Mouse (Mus musculus) heart, embryonic 11.5 days (tissue): ENCODE measurements around the gene Erg. TPM values are rescaled to one million over a fixed set of nuclear protein-coding genes. Genes with fewer than 3 reads are reported as not detected.

ENCODE experiments used
- ATAC-seq: fragments of 200-750 bp; cut with Nextera tagmentation; replicated peaks from 2 replicates; pipeline ENCODE4 v1.8.0; 2017; ENCODE audit warnings: moderate library complexity; ENCODE audit not compliant: insufficient number of reproducible peaks, low FRiP score, low TSS enrichment
- H3K27ac ChIP-seq: fragments of 300-500 bp; sonication (generic); 2 replicates; pipeline ENCODE4 v1.5.1; 2014; ENCODE audit warnings: mild to moderate bottlenecking, low read depth, low read length
- H3K27me3 ChIP-seq: fragments of 300-500 bp; sonication (generic); 2 replicates; pipeline ENCODE4 v1.6.1; 2014; ENCODE audit warnings: mild to moderate bottlenecking, low read length, mixed read lengths; ENCODE audit not compliant: control insufficient read depth, insufficient read depth
- H3K36me3 ChIP-seq: fragments of 300-500 bp; sonication (generic); 2 replicates; pipeline ENCODE4 v1.6.1; 2014; ENCODE audit warnings: mild to moderate bottlenecking, low read length, moderate library complexity, mixed read lengths; ENCODE audit not compliant: control insufficient read depth, insufficient read depth
- H3K4me1 ChIP-seq: fragments of 300-500 bp; sonication (generic); 2 replicates; pipeline ENCODE4 v1.6.1; 2014; ENCODE audit warnings: low read length; ENCODE audit not compliant: control insufficient read depth, insufficient read depth
- H3K4me2 ChIP-seq: fragments of 300-500 bp; sonication (generic); 2 replicates; pipeline ENCODE4 v1.6.1; 2014; ENCODE audit warnings: mild to moderate bottlenecking, moderate library complexity
- H3K4me3 ChIP-seq: fragments of 300-500 bp; sonication (generic); 2 replicates; pipeline ENCODE4 v1.5.1; 2014; ENCODE audit warnings: low read depth, low read length
- H3K9ac ChIP-seq: fragments of 300-500 bp; sonication (generic); 2 replicates; pipeline ENCODE4 v1.6.1; 2014; ENCODE audit warnings: mild to moderate bottlenecking, low read depth, low read length, moderate library complexity
- H3K9me3 ChIP-seq: fragments of 300-500 bp; sonication (generic); replicated peaks from 2 replicates; pipeline ENCODE4 v1.6.1; 2016; ENCODE audit warnings: low read length; ENCODE audit not compliant: control insufficient read depth
- WGBS: fragments of 180-500 bp; shearing (Covaris S2); extraction: QIAGEN DNeasy Blood & Tissue Kit; methylation state at CpG from one replicate; pipeline ENCODE4 v1.1.7; 2014; ENCODE audit not compliant: insufficient replicate concordance; 5-methylcytosine and 5-hydroxymethylcytosine counted together
- polyA plus RNA-seq: library from polyadenylated mRNA; unstranded; fragments of >200 nt; fragmentation: Nextera tagmentation; extraction: Ambion mirVana; gene quantifications from 2 replicates; pipeline ENCODE4 v1.2.1, GENCODE M21; 2014

The Erg gene
- polyA plus RNA-seq, 1 experiment from 2014 or later, result 4.8 TPM

GRCm38 (mm10) chr16:95461941-95462340 lies 124.5 kb downstream of the Erg start:
- WGBS, result 82% methylated on average over 7 of the region's 7 CpGs
- no peaks in the 10 kb centered on the region for H3K36me3 ChIP-seq
- H3K27me3 ChIP-seq, result no peaks in the 10 kb centered on the region
- H3K4me3 ChIP-seq, result no peak overlapping the region
- H3K27ac ChIP-seq, result no peak overlapping the region
- no peak for ATAC-seq
- H3K4me2 ChIP-seq, result no peak overlapping the region
- no peak overlapping the region for H3K9ac ChIP-seq
- no peaks in the 10 kb centered on the region for H3K9me3 ChIP-seq
- H3K4me1 ChIP-seq, result peaks cover 9% of the 10 kb centered on the region

GRCm38 (mm10) chr16:95460336-95460735 lies 126.1 kb downstream of the Erg start:
- Histone ChIP-seq H3K27me3 (no peaks in the 10 kb centered on the region), H3K9me3 (no peaks in the 10 kb centered on the region), H3K9ac (no peak overlapping the region), H3K4me3 (no peak overlapping the region), H3K27ac (no peak overlapping the region), H3K4me1 (peaks cover 9% of the 10 kb centered on the region; the same call in 1 of the 2 replicates), H3K36me3 (no peaks in the 10 kb centered on the region), H3K4me2 (no peak overlapping the region)
- 80% methylated on average over 2 of the region's 2 CpGs for WGBS
- no peak for ATAC-seq

GRCm38 (mm10) chr16:95459325-95459691 lies 127.1 kb downstream of the Erg start:
- 0 out of 2 replicates have a peak overlapping the region, but pooled peaks have one; percentile 41 for H3K27ac ChIP-seq
- H3K36me3 ChIP-seq, result no peaks in the 10 kb centered on the region
- 0 out of 2 replicates have a peak, but pooled peaks have one; percentile 42 for ATAC-seq
- H3K9me3 ChIP-seq, result no peaks in the 10 kb centered on the region
- H3K9ac ChIP-seq, result no peak overlapping the region
- no peak overlapping the region for H3K4me2 ChIP-seq
- peaks cover 8% of the 10 kb centered on the region for H3K4me1 ChIP-seq
- 60% methylated on average over 5 of the region's 5 CpGs for WGBS
- no peaks in the 10 kb centered on the region for H3K27me3 ChIP-seq
- peak overlapping the region; percentile 35; the same call in 1 of the 2 replicates for H3K4me3 ChIP-seq

- peak overlapping the region; percentile 50 for H3K4me2 ChIP-seq
- H3K4me3 ChIP-seq, result peak overlapping the region; percentile 35
- H3K9ac ChIP-seq, result peak overlapping the region; percentile 67
- ATAC-seq, result no peak
- H3K4me1 ChIP-seq, result peaks cover 4% of the 10 kb centered on the region
- 62% methylated on average over 17 of the region's 17 CpGs for WGBS
- H3K27me3 ChIP-seq, result no peaks in the 10 kb centered on the region
- no peaks in the 10 kb centered on the region for H3K36me3 ChIP-seq
- H3K27ac ChIP-seq, result peak overlapping the region; percentile 41; the same call in 1 of the 2 replicates
- no peaks in the 10 kb centered on the region for H3K9me3 ChIP-seq
Measured at GRCm38 (mm10) chr16:95458590-95459324, 127.6 kb downstream of the Erg start.

GRCm38 (mm10) chr16:95457006-95457405 lies 129.4 kb downstream of the Erg start:
- WGBS, result 58% methylated on average over 3 of the region's 3 CpGs
- no peak overlapping the region for H3K27ac ChIP-seq
- H3K27me3 ChIP-seq, result no peaks in the 10 kb centered on the region
- no peaks in the 10 kb centered on the region for H3K9me3 ChIP-seq
- H3K4me1 ChIP-seq, result peaks cover 3% of the 10 kb centered on the region; the same call in 1 of the 2 replicates
- peak overlapping the region; percentile 35 for H3K4me3 ChIP-seq
- peak overlapping the region; percentile 0 for H3K9ac ChIP-seq
- no peaks in the 10 kb centered on the region for H3K36me3 ChIP-seq
- no peak for ATAC-seq
- H3K4me2 ChIP-seq, result peak overlapping the region; percentile 50

GRCm38 (mm10) chr16:95455896-95456295 lies 130.5 kb downstream of the Erg start:
- H3K4me2 ChIP-seq, result peak overlapping the region; percentile 50

GRCm38 (mm10) chr16:95455461-95455860 lies 130.9 kb downstream of the Erg start:
- no peak overlapping the region for H3K9ac ChIP-seq
- no peaks in the 10 kb centered on the region for H3K36me3 ChIP-seq
- no peaks in the 10 kb centered on the region for H3K27me3 ChIP-seq
- H3K4me2 ChIP-seq, result peak overlapping the region; percentile 50
- peak overlapping the region; percentile 19; the same call in 1 of the 2 replicates for H3K4me3 ChIP-seq
- no peaks in the 10 kb centered on the region for H3K9me3 ChIP-seq
- H3K27ac ChIP-seq, result no peak overlapping the region
- peaks cover 3% of the 10 kb centered on the region; the same call in 1 of the 2 replicates for H3K4me1 ChIP-seq
- 89% methylated on average over 5 of the region's 5 CpGs for WGBS
- ATAC-seq, result no peak

More at GRCm38 (mm10) chr16:95455896-95456295, 130.5 kb downstream of the Erg start:
- H3K4me1 ChIP-seq, result peaks cover 3% of the 10 kb centered on the region; the same call in 1 of the 2 replicates
- no peaks in the 10 kb centered on the region for H3K36me3 ChIP-seq
- 0 out of 2 replicates have a peak overlapping the region, but pooled peaks have one; percentile 28 for H3K9ac ChIP-seq
- peak overlapping the region; percentile 35; the same call in 1 of the 2 replicates for H3K4me3 ChIP-seq
- WGBS, result 77% methylated on average over 8 of the region's 8 CpGs
- H3K9me3 ChIP-seq, result no peaks in the 10 kb centered on the region
- H3K27me3 ChIP-seq, result no peaks in the 10 kb centered on the region
- no peak overlapping the region for H3K27ac ChIP-seq
- ATAC-seq, result no peak

GRCm38 (mm10) chr16:95452411-95452810 lies 134.0 kb downstream of the Erg start:
- Histone ChIP-seq H3K36me3 (no peaks in the 10 kb centered on the region), H3K4me3 (no peak overlapping the region), H3K27ac (no peak overlapping the region), H3K4me1 (peaks cover 8% of the 10 kb centered on the region), H3K9ac (no peak overlapping the region), H3K9me3 (no peaks in the 10 kb centered on the region), H3K27me3 (no peaks in the 10 kb centered on the region), H3K4me2 (no peak overlapping the region)
- 68% methylated on average over 8 of the region's 8 CpGs for WGBS
- no peak for ATAC-seq
